Mouse (Mus musculus): ENCODE results near the gene Nppa. TPM values are rescaled to one million over a fixed set of nuclear protein-coding genes. Genes with fewer than 3 reads are reported as not detected.

Gene Nppa
- polyA plus RNA-seq (2012; rRNA removed), result 0.19 and 0.41 TPM in 2 replicates

- no peak for DNase-seq (ENCODE audit: low spot score)
These were observed at the start of gene Nppa for GRCm38 (mm10) chr4:148000202-148000772. TSS of gene Nppa (plus strand) at chr4:148000722.

- no peak for DNase-seq (ENCODE audit: low spot score)
These were observed 46.9 kb upstream of the Nppa start for GRCm38 (mm10) chr4:147953590-147953989.

- DNase-seq (ENCODE audit: low spot score), result no peak
These were observed 43.4 kb upstream of the Nppa start for GRCm38 (mm10) chr4:147957141-147957540.

GRCm38 (mm10) chr4:147959881-147960831, 40.4 kb upstream of the Nppa start:
- DNase-seq (ENCODE audit: low spot score), result no peak

- no peak for DNase-seq (ENCODE audit: low spot score)
These were observed 37.7 kb upstream of the Nppa start for GRCm38 (mm10) chr4:147962781-147963180.

GRCm38 (mm10) chr4:147963623-147964022, 36.9 kb upstream of the Nppa start:
- no peak for DNase-seq (ENCODE audit: low spot score)

GRCm38 (mm10) chr4:147965712-147966111, 34.8 kb upstream of the Nppa start:
- no peak for DNase-seq (ENCODE audit: low spot score)

- no peak for DNase-seq (ENCODE audit: low spot score)
These were observed 31.7 kb upstream of the Nppa start for GRCm38 (mm10) chr4:147968816-147969215.

- DNase-seq (ENCODE audit: low spot score), result no peak
These were observed 31.2 kb upstream of the Nppa start for GRCm38 (mm10) chr4:147969337-147969736.

GRCm38 (mm10) chr4:147976237-147976636, 24.3 kb upstream of the Nppa start:
- DNase-seq (ENCODE audit: low spot score), result no peak

GRCm38 (mm10) chr4:147977726-147978125, 22.8 kb upstream of the Nppa start:
- no peak for DNase-seq (ENCODE audit: low spot score)

GRCm38 (mm10) chr4:147978391-147978790, 22.1 kb upstream of the Nppa start:
- DNase-seq (ENCODE audit: low spot score), result no peak

GRCm38 (mm10) chr4:147979441-147979860, 21.1 kb upstream of the Nppa start:
- DNase-seq (ENCODE audit: low spot score), result no peak

GRCm38 (mm10) chr4:147985205-147986132, 15.1 kb upstream of the Nppa start, which contains the start of gene Nppb:
TSS of gene Nppb (plus strand) at chr4:147985788.
- no peak for DNase-seq (ENCODE audit: low spot score)

GRCm38 (mm10) chr4:147993571-147994095, 6.9 kb upstream of the Nppa start:
- no peak for DNase-seq (ENCODE audit: low spot score)

GRCm38 (mm10) chr4:147995311-147995710, 5.2 kb upstream of the Nppa start:
- DNase-seq (ENCODE audit: low spot score), result no peak

GRCm38 (mm10) chr4:148001013-148001789, 679 bp downstream of the Nppa start:
- DNase-seq (ENCODE audit: low spot score), result no peak

- no peak for DNase-seq (ENCODE audit: low spot score)
These were observed 1.3 kb downstream of the Nppa start for GRCm38 (mm10) chr4:148001866-148002265.

GRCm38 (mm10) chr4:148004361-148004760, 3.8 kb downstream of the Nppa start:
- DNase-seq (ENCODE audit: low spot score), result no peak

- DNase-seq (ENCODE audit: low spot score), result no peak
These were observed 7.9 kb downstream of the Nppa start for GRCm38 (mm10) chr4:148008412-148008811.

- DNase-seq (ENCODE audit: low spot score), result no peak
These were observed 9.1 kb downstream of the Nppa start for GRCm38 (mm10) chr4:148009641-148010040.
